Mouse (Mus musculus): ENCODE measurements at regions not wholly inside any gene's neighbourhood (a gene's known extent, or its start where the extent isn't known, plus 50 kb on each side); places are given as distances from the start of the nearest gene placed in this dataset.

- TF ChIP-seq MAX (IDR thresholded peaks at IDR 0.05) (no peak), CTCF (IDR thresholded peaks at IDR 0.05; ENCODE audit: control insufficient read depth, insufficient read depth, insufficient read length) (no peak), MYOG (IDR thresholded peaks at IDR 0.05; ENCODE audit: control insufficient read depth, extremely low read depth, insufficient read length) (no peak), CEBPB (IDR thresholded peaks at IDR 0.05; ENCODE audit: low read depth) (no peak), USF1 (IDR thresholded peaks at IDR 0.05; ENCODE audit: low read depth) (no peak), MYOD1 (IDR thresholded peaks at IDR 0.05; ENCODE audit: control insufficient read depth, insufficient read length, low read depth) (no peak)
Measured at GRCm38 (mm10) chr15:93131056-93131455, 143.9 kb downstream of the Gxylt1 start.
